Mouse (Mus musculus): ENCODE measurements around the gene Gm28051.

- TF ChIP-seq CTCF (IDR thresholded peaks at IDR 0.05; ENCODE audit: extremely low read depth, insufficient read depth, low read length), result no peak
- no peak for TF ChIP-seq POLR2A (IDR thresholded peaks at IDR 0.05; ENCODE audit: extremely low read depth, insufficient read depth, low read length)
Observed at GRCm38 (mm10) chr12:102703921-102704408, 53.6 kb downstream of the Gm28051 start.

All from cortical plate, adult 2 months (tissue).